Mouse (Mus musculus) frontal cortex, adult (tissue): ENCODE results near the gene Gcn1l1.

Source experiments
- ATAC-seq: cut with Nextera tagmentation; 2 replicates; pipeline ENCODE4 v1.9.2; 2017; ENCODE audit warnings: mild to moderate bottlenecking, moderate library complexity, mixed read lengths; ENCODE audit not compliant: low TSS enrichment

The Gcn1l1 gene

DNA sequence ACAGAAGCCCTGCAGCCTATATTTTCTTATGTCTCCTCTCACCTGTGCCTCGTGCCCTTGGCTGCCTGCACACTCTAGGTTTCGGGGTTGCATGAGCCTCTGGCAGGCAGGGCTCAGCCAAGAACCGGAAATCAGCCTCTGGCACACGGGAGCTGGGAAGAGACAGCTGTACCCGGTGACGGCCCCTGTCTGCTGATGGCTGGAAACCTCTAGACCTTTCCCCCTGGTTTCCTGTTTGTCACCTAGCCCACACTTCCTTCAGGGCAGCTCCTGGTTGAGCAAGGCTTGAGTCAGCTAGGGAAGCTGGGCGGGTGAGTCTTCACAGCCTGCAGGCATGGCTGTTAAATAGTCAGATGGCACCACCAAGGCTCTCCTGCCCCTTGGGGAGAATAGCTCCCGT lies 30.2 kb upstream of the Gcn1l1 start:
- ATAC-seq, result no peak

DNA sequence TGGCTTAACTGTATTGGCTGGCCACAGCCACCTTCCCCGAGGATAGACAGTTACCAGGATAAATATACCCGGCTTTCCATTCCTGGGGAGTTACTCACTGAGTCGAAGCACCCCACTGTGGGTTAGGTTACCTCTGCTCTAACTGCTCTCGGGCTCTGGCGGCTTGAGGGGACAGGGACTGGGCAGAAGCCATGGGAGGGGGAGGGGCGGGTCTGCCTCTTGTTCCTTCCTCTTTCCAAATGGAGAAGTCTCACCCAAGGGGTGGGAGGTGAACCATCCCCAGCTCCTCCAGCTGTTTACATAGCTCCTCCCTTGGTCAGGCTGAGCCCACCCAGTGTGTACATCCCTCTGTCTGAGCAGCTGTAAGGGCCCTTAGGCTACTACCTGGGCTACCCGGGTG lies 29.4 kb upstream of the Gcn1l1 start:
- no peak for ATAC-seq

DNA sequence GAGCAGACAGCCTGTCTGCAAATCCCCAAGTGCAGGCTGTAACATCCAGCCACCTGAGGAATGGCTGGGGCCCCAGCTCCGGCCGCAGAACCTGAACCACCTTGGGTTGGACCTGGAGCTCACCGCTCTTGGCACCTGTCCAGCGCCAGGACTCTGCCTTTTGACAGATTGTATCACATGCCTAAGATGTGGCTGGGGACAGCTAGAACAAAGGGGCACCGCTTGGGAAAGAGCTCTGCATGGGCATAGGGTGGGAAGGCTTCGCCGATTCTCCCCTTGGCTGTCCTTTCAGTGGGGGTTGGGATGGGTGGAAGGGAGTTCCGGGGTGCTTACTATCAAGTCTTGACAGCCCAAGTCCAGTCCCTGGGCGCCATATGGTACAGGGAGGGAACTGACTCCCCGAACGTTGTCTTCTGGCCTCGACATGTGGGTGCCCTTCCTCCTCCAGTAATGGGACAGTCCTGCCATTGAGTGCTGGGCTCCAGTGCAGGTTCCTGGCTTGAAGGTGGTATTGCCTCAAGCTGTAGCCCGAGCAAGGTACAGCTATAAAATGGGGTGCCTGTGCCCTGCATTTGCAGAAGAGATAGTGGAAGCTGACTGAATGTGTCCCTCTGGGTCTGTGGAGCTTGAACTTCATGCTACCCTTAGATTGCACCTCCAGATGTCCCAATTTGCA lies 26.9 kb upstream of the Gcn1l1 start:
- peak; percentile 32; the same call in 1 of the 2 replicates for ATAC-seq

DNA sequence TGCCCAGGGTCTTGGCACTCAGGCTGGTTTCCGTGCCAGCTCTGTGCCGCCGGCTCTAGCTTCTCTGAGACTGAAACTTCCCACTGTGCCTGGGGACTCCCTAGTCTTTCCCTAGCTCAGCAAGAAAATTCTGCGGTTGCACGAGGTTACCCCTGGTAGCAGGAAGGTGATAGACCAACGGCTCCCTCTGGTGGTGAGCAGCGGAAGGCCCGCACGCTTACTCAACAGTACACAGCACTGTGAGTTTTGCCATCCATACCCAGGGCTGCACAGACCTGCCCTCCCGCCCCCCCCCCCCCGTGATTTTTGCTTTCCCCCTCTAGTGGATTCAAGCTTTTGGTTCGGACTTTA lies 26.4 kb upstream of the Gcn1l1 start:
- ATAC-seq, result peak; percentile 82

DNA sequence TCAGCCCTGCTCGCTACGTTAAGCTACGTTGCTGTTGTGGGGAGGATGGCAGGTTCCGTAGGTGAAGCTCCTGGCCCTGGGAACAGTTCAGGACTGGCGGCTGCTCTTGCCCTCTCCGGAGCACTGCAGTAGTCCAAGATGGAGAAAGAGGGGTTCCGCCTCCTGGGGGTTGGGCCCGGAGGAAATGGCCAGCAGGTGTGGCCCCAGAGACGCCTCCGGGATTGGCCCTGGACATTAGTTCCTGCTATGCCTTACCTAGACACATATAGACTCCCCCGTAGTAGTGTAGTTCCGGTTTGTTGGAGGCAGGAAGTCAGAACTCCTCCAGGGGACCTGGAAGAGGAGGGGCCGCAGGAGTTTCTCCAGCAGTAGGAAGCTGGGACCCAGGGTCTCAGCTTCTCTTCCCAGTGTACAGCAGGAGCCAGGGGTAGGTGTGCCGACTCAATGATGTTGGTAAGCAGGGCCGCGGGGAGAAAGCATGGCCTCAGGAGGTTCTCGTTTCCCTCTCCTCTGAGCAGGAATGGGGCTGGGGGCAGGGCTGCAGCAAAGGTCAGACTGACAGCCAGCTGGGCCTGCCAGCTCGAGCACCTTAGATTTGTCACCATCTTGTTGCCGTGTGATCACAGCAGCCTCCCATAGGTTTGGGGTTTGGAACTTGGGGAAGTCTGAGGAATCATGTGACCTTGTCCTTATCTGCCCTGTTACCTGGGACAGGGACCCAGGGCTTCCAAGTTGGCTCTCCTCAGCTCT lies 22.2 kb upstream of the Gcn1l1 start:
- no peak for ATAC-seq

DNA sequence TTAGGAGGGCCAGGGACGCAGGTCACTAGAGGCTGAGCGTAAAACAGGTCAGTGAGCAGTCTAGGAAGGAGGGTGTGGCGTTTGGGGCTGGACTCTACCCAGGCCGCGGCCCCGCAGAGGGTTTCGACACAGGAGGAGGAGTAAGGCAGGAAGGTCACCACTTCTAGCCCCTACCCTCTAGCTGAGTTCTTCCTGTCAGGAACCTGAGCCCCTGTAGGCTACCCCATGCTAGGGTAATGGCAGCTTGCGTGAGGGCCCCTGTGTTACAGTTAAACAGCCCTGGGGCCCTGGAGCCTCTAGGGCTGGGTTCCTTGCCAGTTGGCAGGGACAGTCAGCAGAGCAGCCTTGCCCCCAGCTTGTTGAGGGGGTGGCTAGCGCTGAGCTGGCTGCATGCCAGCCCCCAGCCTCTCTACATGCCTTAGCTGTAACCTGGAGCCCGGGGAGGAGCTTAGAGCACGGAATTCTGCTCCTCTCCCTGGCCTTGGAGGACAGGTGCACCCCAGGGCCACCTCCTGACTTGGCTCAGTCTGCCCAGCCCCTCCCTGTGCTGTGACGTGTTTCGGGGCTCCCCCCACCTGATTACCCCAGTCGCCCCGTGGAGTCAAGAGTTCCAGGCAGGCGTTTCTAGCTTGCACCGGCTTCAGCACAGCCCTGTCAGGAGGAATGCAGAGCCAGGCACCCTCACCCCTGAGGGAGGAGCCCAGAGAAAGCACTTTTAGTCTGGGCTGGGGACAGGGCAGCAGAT lies 21.4 kb upstream of the Gcn1l1 start:
- ATAC-seq, result peak; percentile 45; the same call in 1 of the 2 replicates

DNA sequence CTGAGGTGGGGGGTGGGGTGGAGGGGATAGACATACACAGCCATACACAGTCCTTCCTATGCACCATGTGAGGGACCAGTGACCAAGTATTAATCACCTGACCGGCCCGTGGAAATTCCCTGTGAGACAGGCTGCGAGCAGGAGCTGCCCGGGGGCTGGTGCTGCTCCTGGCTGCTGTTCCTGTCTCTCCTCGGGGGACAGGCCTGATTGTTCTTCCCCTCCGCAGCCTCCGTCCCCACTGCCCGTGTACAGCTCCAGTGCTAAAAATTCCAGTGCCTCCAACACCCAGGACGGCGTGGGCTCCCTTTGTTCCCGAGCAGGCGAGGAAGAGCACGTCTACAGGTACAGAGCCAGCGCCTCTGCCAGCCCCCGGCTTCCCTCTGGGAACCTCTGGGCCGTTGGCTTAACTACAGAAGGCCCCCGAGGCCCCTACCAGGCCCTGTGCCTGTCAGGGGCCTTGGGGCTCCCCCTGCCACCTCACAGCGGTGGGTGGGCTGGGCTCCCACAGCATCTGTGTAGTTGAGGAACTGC lies 20.3 kb upstream of the Gcn1l1 start:
- no peak for ATAC-seq

DNA sequence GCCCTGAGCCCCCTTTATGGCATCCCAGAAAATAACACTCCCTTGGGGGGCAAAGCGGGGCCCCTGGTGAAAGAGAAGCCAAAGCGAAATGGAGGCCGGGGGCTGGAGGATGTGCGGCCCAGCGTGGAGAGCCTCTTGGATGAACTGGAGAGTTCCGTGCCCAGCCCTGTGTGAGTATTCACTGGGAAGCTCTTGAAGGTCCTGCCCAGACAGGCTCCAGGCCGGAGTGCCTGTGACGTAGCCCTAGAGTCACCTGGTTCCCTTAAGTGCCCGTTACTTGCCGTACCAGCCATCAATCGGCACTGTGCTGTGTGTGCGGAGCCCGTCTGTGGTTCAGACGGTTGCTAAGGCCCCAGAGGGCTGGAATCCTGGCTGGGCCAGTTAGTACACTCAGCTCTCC lies 19.4 kb upstream of the Gcn1l1 start:
- ATAC-seq, result no peak

DNA sequence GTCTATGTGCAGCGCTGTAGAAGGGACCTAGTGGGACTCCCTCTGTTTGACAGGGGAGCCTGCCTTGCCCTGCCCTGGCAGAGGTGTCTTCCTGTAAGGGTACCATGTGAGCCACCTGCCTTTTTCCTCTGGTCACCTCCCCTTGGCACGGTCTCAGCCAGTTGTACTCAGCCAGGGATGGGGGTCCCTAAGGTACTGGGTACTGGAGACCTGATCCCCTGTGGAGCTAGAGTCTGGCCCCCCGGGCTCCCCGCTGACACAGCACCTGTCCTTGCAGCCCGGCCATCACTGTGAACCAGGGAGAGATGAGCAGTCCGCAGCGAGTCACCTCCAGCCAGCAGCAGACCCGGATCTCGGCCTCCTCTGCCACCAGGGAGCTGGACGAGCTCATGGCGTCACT lies 18.5 kb upstream of the Gcn1l1 start:
- ATAC-seq, result no peak

DNA sequence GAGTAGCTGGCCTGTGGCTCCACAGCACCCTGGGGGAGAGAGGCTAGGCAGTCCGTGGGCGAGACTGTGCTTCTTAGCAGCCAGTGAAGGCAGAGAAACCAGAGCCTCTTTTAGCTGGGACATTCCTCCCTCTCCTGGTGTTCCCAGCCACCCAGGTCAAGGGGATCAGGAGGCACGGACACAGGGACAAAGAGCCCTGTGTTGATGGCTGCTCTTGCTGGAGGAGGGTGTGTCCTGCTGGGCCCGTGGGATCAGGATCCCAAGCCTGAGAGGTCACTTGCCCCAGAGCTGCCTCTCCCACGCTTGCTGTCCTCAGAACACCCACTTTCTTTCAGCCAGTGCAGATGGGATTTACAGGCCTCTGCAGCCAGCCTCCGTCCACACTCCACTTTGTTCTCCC lies 18.0 kb upstream of the Gcn1l1 start:
- no peak for ATAC-seq

DNA sequence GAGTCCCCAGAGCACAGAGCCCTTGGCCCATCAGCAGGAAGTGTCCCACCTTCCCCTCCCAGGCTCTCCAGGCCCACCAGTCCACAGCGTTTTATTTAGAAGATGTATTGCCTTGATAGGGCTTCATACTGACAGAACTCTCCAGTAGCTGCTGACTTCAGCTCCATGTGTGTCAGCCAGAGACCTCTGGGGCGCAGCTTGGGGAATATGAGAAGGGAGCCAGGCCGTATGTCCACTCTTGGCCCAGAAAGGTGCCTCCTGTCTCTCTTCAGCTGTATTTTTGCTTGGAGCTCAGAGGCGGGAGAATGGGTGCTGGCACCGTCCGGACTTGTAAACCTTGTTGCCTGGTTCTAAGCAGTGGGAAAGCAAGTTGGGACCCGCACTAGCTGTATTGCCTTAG lies 17.6 kb upstream of the Gcn1l1 start:
- ATAC-seq, result no peak

DNA sequence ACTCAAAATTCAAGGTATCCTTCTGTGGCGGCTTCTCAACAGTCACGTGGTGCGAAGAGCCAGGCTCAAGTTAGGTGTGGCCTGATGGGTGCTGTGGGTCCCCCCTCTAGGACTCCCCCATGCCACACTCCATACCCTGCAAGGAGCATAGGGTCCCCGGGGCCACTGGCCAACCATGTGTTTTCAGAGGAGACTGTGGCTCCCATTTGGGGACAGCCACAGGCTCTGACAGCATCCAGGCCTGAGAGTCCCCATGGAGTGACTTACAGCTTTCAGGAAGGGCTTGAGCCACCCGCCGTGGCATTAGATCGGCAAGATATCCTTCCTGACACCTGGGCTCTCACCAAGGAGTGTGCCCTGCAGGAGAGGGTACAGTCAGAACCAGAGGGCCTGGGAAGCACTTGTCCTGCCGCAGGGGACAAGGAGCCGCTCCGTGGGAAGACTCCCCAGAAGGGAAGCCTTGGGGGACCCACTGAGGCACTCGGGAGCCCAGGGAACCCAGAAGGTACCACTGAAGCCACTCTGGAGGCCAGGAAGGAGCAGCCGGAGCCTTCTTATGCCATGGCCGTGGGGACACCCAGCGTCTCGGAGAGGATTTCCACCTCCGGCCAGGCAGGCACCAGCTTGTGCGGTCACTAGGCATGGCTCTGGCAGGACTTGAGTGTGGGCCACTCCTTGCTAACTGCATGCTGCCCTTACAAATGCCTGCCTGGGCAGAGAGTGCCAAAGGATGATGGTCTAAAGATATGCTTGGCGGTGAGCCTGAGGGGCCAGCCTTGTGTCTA lies 16.4 kb upstream of the Gcn1l1 start:
- no peak for ATAC-seq

DNA sequence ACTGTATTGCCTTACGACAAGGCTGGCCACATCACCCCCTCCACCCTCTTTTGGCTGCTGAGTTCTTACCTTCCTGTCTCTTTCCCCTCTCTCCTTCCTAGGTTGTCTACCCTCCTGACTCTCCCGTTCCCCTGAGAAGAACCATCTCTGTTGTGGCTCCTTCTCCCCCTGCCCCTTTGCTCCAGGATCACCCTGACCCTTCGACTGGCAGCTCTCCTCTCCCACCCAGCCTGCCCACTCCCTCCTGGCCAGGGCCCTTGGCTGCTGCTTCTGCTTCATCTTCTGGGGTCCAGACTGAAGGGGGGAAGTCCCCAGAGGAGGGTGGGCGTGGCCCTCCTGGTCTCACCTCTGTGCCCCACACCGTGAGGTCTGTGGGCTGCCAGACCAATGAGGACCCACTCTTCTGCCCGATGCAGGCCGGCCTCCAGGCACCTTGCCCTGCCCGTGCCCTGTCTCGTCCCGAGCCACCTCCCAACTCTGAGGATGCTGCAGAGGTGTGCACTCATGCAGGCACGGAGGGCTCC lies 14.5 kb upstream of the Gcn1l1 start:
- no peak for ATAC-seq

DNA sequence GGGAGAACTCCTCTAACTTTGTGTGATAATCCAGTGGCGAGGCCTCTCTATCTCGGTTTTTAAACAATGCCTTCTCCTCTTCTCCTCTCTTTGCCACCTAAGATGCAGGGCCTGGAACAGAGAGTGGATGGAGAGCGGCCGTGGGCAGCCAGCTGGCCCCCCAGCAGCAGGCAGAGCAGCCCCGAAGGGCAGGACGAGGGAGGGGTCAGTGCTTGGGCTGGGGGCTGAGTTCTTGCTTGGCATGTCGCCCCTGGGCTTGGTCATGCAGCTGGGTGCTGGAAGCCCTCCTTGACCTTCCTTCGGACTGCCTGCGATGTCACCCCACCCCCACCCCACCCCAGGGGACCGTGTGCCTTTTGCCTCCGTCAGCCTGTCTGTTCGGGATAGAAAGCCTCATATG lies 13.7 kb upstream of the Gcn1l1 start:
- ATAC-seq, result no peak

DNA sequence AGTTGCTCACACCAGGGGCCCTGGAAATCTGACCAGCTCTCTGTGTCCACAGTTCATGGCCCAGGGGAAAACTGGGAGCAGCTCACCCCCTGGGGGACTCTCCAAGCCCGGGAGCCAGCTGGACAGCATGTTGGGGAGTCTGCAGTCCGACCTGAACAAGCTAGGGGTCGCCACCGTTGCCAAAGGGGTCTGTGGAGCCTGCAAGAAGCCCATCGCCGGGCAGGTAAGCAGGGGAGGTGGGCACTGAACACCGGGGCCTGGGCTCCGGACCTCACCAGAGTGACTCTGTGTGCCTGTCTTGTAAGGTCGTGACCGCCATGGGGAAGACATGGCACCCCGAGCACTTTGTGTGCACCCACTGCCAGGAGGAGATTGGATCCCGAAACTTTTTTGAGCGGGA lies 13.3 kb upstream of the Gcn1l1 start:
- no peak for ATAC-seq

DNA sequence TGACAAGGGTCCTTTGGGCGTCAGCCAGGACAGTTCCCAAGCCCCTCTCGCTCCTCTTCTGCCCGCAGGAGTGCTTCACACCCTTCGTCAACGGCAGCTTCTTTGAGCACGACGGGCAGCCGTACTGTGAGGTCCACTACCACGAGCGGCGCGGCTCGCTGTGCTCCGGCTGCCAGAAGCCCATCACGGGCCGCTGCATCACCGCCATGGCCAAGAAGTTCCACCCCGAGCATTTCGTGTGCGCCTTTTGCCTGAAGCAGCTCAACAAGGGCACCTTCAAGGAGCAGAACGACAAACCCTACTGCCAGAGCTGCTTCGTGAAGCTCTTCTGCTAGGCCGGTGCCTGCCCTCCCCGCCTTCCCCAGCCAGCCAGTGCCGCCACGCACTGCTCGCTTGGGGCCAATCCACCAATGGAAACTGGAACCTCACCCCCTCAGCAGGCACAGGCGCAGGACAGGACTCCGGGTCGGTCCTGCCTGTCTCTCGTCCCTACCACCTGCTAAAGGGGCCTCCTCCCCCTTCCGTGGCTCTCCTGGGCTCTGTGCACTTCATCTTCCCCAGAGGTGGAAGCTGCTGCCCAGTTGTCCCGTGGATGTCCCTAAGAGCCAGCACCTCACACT lies 11.1 kb upstream of the Gcn1l1 start:
- ATAC-seq, result no peak

DNA sequence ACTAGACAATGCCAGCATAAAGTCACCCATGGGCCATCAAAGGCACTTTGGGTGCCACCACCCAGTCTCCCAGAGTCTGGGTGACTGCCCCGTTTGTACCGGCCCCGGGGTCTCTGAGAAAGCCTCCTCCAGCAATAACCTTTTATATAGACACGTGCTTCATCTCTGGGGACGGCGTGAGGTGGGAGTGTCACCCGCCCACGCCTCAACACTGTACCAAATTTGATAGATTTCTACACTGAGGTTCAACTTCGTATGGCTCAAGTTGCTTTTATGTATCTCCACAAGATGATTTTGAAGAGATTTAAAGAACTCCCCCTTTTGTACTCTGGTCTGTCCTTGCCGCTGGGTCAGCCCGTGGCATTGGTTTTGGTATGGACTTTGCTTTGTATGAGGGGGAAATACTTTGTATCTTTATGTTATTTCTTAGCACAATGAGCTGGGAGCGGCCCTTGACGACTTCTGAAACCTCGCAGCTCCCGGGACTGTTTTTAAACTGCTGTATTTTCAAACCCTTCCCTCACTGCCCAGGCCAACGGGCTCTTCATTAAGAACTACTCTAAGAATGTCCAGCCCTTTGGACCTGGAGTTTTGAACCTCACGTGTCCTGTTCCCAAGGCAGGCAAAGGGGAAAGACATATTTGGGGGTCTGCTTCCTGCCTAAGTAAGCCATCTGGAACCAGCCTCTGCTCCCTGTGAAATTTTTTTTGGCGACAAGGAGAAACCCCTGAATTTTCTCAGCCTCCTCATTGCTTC lies 10.3 kb upstream of the Gcn1l1 start:
- ATAC-seq, result no peak

DNA sequence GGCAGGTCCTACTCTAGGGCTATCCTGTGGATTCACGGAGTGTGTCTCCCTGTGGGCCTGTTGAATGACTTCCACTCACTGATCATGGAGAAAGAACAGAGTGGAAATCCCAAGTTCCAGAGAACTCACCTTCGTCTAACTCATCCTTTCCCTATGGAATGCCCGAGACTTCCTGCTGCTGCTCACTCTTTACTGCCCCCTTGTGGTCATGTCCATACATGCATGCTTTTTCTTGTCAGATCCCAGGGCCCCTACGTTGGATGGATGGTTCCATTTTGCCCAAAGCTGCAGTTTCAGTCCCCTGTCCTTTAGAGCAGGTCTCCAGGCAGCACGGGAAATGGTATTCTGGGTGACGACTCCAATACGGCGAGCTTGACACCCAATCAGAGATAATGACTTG lies 8.8 kb upstream of the Gcn1l1 start:
- peak; percentile 42; the same call in 1 of the 2 replicates for ATAC-seq

DNA sequence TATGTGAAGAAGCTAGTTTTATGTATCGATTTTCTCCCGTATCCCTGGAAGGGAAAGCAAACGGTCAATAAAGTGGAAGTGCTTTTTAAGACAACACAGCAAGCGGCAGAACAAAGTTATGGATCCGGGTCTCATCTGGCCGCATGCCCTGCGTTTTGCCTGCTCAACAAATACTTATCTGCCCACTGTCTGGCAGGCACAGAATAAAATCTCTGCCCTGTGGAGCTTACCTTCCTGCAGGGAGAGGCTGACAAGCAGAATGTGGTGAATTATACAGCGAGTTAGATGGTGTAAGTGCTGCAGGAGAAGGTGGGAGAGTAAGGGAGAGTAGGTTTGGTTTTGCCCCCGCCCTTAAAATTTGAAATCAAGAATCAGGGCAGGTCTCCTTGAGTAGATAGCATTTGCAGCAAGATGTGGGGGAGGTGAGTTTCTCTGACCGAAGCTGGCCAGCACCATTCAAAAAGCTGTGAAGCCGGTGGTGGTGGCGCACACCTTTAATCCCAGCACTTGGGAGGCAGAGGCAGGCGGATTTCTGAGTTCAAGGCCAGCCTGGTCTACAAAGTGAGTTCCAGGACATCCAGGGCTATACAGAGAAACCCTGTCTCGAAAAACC lies 6.8 kb upstream of the Gcn1l1 start:
- no peak for ATAC-seq
